Mouse (Mus musculus): ENCODE measurements around the gene Cfap100. TPM values are rescaled to one million over a fixed set of nuclear protein-coding genes. Genes with fewer than 3 reads are reported as not detected.

Gene Cfap100
- polyA plus RNA-seq (2014; fragmentation: Nextera tagmentation; extraction: Ambion mirVana): 0.57 and 0.91 TPM in 2 replicates

DNA sequence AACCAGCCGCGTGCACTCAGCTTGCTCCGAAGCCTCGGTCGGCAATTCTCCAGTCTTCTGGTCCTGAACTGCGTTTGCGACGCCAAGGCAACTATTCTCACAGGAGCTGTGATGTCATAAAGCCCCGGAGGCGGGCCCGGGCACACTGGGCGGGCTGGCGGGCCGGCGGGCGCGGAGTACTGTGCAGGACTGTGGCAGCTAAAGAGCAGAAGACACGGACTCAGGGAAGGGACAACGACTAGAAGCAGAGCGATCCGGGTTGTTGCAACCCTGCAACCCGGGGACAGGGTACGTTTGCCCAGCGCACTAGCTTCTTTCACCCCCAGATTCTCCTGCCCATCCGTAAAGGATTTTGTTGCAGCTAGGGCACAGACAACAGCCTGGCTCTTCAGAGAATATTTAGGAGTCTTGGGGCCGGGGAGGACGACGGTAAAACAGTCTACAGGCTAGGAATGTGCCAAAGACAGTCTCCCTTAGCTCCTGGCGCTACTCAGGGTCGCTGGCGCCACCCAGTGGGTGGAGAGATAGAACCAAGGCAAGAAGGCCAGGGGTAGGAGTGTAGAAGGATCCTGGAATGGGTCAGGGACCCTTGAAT, at the start of gene Cfap100:
Gene Cfap100 (minus strand): TSS at position 418 of the 595 bp plus-strand sequence.
- DNase-seq (ENCODE audit: low spot score) (peak; percentile 82), ATAC-seq (ENCODE audit: insufficient number of reproducible peaks, low FRiP score, low TSS enrichment, low read depth) (peak; percentile 77)
- under 1% methylated on average over 31 of the region's 31 CpGs for WGBS
- Histone ChIP-seq H3K9ac (ENCODE audit: low read length) (peak within 1 kb of the TSS; percentile 12), H3K36me3 (ENCODE audit: control insufficient read depth, insufficient read depth, low read length) (no peaks in the 10 kb centered on the region), H3K27me3 (ENCODE audit: control insufficient read depth, insufficient read depth, low read length) (no peaks in the 10 kb centered on the region), H3K4me1 (ENCODE audit: control insufficient read depth, insufficient read depth, low read length) (no peaks in the 10 kb centered on the region), H3K9me3 (ENCODE audit: control insufficient read depth, low read length) (no peaks in the 10 kb centered on the region), H3K4me3 (ENCODE audit: low read depth, low read length) (peak within 1 kb of the TSS; percentile 27), H3K27ac (replicated peaks; ENCODE audit: low read depth, low read length) (no peak within 1 kb of the TSS), H3K4me2 (ENCODE audit: low read depth, severe bottlenecking) (peak within 1 kb of the TSS; percentile 78)

DNA sequence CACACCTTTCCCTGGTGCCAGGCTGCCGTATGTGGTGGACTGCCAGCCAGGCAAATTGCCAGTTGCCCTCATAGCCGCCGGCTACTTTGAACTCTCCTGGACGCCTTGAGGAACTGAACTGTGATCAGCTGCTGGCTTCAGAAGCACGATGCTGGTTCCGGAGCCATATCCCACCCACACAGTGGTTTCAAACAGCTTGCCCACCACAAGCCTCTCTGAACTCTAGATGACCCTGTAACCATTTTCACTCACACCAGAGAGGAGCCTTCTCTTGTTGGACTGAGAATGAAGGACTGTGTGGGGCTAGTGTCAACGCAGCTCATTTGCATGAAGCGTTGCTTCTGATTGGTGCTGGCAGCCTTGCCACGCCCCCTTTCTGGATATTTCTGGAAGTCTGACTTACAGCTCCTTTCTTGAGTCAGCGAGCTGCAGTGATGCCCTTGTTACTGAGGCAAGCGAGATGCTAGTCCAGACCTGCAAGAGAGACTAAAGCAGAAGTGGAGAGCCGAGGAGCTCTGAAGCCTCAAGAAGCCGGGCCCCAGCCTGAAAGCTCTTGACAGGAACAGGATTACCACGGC, 48.4 kb upstream of the Cfap100 start:
- H3K4me1 ChIP-seq (ENCODE audit: control insufficient read depth, insufficient read depth, low read length): 0 out of 2 replicates have a peak, but pooled peaks cover 3% of the 10 kb centered on the region
- no peak for ATAC-seq (ENCODE audit: insufficient number of reproducible peaks, low FRiP score, low TSS enrichment, low read depth)
- no peak overlapping the region for H3K27ac ChIP-seq (replicated peaks; ENCODE audit: low read depth, low read length)
- H3K9me3 ChIP-seq (ENCODE audit: control insufficient read depth, low read length): no peaks in the 10 kb centered on the region
- no peak overlapping the region for H3K4me2 ChIP-seq (ENCODE audit: low read depth, severe bottlenecking)
- H3K9ac ChIP-seq (ENCODE audit: low read length): no peak overlapping the region
- 55% methylated on average over 14 of the region's 14 CpGs for WGBS
- H3K36me3 ChIP-seq (ENCODE audit: control insufficient read depth, insufficient read depth, low read length): no peaks in the 10 kb centered on the region
- no peak for DNase-seq (ENCODE audit: low spot score)
- no peak overlapping the region for H3K4me3 ChIP-seq (ENCODE audit: low read depth, low read length)
- H3K27me3 ChIP-seq (ENCODE audit: control insufficient read depth, insufficient read depth, low read length): no peaks in the 10 kb centered on the region

DNA sequence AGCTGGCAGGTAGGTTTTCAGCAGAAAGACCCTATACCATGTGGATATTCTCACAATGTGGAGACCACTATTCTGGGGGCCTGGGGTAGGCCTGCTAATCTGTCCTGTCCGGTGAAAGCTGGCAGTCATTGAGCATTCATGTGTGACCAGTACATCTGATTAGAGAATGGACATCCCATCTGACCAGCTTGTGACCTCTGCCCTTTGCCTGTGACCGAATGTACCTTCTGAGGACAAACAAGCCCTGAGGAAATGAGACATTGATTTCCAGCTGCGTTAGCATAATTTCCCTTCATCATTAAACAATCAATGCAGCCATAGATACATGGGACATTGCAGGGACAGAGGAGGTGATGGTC, 47.2 kb upstream of the Cfap100 start:
- Histone ChIP-seq H3K9ac (ENCODE audit: low read length) (no peak overlapping the region), H3K4me1 (ENCODE audit: control insufficient read depth, insufficient read depth, low read length) (0 out of 2 replicates have a peak, but pooled peaks cover 8% of the 10 kb centered on the region), H3K27ac (replicated peaks; ENCODE audit: low read depth, low read length) (no peak overlapping the region), H3K9me3 (ENCODE audit: control insufficient read depth, low read length) (no peaks in the 10 kb centered on the region), H3K4me2 (ENCODE audit: low read depth, severe bottlenecking) (no peak overlapping the region), H3K27me3 (ENCODE audit: control insufficient read depth, insufficient read depth, low read length) (no peaks in the 10 kb centered on the region), H3K36me3 (ENCODE audit: control insufficient read depth, insufficient read depth, low read length) (no peaks in the 10 kb centered on the region), H3K4me3 (ENCODE audit: low read depth, low read length) (no peak overlapping the region)
- WGBS: 85% methylated on average over 3 of the region's 3 CpGs
- DNase-seq (ENCODE audit: low spot score): no peak
- ATAC-seq (ENCODE audit: insufficient number of reproducible peaks, low FRiP score, low TSS enrichment, low read depth): no peak

DNA sequence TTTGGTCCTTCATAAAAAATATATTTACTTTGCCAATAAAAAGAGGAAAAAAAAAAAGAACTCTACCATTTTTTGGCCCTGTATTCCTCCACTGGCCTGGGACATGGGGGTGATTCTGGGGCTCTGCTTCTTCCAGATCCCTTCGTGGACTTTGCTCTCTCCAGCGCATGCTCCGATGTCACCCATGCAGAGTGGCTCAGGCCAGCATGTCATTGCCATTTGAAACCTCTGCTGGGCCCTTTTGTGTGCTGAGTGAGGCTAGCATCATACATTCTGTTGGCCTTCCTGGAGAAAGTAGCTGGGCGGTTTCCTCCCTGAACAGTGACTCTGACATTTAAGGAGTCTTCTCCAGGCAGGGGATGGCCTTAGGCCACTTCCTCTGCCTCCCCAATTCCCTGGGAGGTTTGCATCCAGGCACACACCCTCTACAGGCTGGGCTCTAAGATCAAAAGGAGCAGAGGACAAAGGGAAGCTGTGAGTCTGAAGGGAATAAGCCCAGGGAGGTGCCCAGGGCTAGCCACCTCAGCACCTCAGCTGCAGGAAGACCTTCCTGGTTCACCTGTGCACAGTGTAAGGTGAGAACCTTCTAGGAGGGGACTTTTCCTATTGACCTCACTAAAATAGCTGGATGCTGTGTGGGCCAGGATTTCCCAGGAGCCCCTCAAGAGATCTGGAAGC, 46.7 kb upstream of the Cfap100 start:
- WGBS: 79% methylated on average over 4 of the region's 4 CpGs
- DNase-seq (ENCODE audit: low spot score): no peak
- Histone ChIP-seq H3K9ac (ENCODE audit: low read length) (no peak overlapping the region), H3K27ac (replicated peaks; ENCODE audit: low read depth, low read length) (no peak overlapping the region), H3K36me3 (ENCODE audit: control insufficient read depth, insufficient read depth, low read length) (no peaks in the 10 kb centered on the region), H3K9me3 (ENCODE audit: control insufficient read depth, low read length) (no peaks in the 10 kb centered on the region), H3K4me1 (ENCODE audit: control insufficient read depth, insufficient read depth, low read length) (0 out of 2 replicates have a peak, but pooled peaks cover 9% of the 10 kb centered on the region), H3K27me3 (ENCODE audit: control insufficient read depth, insufficient read depth, low read length) (no peaks in the 10 kb centered on the region), H3K4me3 (ENCODE audit: low read depth, low read length) (no peak overlapping the region), H3K4me2 (ENCODE audit: low read depth, severe bottlenecking) (no peak overlapping the region; the same call in 1 of the 2 replicates)
- no peak for ATAC-seq (ENCODE audit: insufficient number of reproducible peaks, low FRiP score, low TSS enrichment, low read depth)

DNA sequence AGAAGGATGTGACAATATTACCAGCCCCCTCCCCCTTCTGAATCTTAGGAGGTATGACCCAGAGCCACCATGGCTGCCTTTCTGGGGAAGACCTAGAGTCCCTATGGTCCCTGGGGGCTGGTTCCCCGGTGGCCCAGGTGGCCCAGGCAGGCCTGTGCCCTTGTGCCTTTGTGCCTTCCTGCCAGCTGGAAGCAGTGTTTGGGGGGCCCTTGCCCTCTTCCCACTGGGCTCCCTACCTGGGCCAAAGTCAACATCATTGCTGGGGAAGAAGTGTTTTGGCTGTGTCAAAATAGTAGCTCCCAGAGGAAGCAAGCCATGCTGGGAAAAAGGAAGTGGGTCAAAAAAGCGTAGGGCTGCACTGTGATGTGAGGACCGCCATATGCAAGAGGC, 45.8 kb upstream of the Cfap100 start:
- 89% methylated on average over 3 of the region's 3 CpGs for WGBS
- Histone ChIP-seq H3K27me3 (ENCODE audit: control insufficient read depth, insufficient read depth, low read length) (no peaks in the 10 kb centered on the region), H3K4me1 (ENCODE audit: control insufficient read depth, insufficient read depth, low read length) (0 out of 2 replicates have a peak, but pooled peaks cover 9% of the 10 kb centered on the region), H3K4me3 (ENCODE audit: low read depth, low read length) (no peak overlapping the region), H3K27ac (replicated peaks; ENCODE audit: low read depth, low read length) (no peak overlapping the region), H3K9me3 (ENCODE audit: control insufficient read depth, low read length) (no peaks in the 10 kb centered on the region), H3K4me2 (ENCODE audit: low read depth, severe bottlenecking) (no peak overlapping the region), H3K36me3 (ENCODE audit: control insufficient read depth, insufficient read depth, low read length) (no peaks in the 10 kb centered on the region), H3K9ac (ENCODE audit: low read length) (no peak overlapping the region)
- no peak for DNase-seq (ENCODE audit: low spot score)
- ATAC-seq (ENCODE audit: insufficient number of reproducible peaks, low FRiP score, low TSS enrichment, low read depth): no peak

DNA sequence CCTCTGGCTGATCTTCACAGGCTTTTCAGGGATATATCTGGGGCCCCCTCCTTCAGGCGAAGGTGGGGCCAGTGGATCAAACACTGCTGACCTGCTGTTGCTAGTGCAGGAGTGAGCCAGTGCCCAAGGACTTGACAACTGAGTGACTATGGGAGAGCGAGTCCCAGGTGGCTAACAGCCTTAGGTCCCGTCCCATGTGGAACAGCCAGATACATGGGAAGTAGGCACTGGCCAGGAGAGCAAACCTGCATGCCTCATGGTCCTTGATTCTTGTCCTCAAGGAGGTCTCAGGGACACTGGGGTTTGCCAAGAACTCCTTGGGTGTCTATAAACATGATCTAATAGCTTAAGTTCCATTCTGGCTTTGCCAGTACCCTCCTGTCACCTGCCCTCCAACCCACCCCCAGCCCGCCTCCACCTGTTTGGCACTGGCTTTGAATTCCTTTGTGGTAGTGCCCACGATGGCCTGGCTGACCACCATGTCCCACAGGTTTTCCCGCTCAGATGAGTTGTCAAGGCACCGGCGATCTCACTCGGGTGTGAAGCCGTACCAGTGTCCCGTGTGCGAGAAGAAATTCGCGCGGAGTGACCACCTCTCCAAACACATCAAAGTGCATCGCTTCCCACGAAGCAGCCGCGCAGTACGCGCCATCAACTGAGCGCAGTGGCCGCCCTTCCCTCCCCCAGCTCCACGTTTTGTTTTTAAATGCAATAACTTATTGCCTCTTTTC, 45.2 kb upstream of the Cfap100 start:
- no peaks in the 10 kb centered on the region for H3K27me3 ChIP-seq (ENCODE audit: control insufficient read depth, insufficient read depth, low read length)
- H3K36me3 ChIP-seq (ENCODE audit: control insufficient read depth, insufficient read depth, low read length): no peaks in the 10 kb centered on the region
- no peak overlapping the region for H3K4me3 ChIP-seq (ENCODE audit: low read depth, low read length)
- H3K4me1 ChIP-seq (ENCODE audit: control insufficient read depth, insufficient read depth, low read length): 0 out of 2 replicates have a peak, but pooled peaks cover 9% of the 10 kb centered on the region
- 94% methylated on average over 24 of the region's 24 CpGs for WGBS
- no peaks in the 10 kb centered on the region for H3K9me3 ChIP-seq (ENCODE audit: control insufficient read depth, low read length)
- no peak overlapping the region for H3K27ac ChIP-seq (replicated peaks; ENCODE audit: low read depth, low read length)
- H3K9ac ChIP-seq (ENCODE audit: low read length): no peak overlapping the region
- DNase-seq (ENCODE audit: low spot score) (no peak), ATAC-seq (ENCODE audit: insufficient number of reproducible peaks, low FRiP score, low TSS enrichment, low read depth) (no peak)
- no peak overlapping the region for H3K4me2 ChIP-seq (ENCODE audit: low read depth, severe bottlenecking)

DNA sequence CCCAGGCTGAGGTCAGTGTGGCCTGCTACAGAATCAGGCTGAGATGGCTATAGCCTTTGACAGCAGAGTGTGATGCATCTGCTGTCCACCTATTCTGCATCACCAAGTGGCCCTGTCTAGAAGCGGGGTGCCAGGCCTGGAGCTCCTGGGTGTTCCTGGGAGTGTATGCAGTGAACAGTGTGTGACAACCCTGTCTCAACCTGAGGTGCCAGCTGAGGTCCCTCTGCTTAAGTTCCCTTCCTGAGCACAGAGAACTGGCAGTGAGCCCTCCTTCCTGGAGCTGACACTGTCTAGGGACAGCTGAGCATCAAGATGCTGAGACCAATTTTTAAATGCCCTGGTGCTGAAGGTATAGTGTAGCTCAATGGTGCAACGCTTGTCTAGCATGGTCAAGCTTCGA, 44.1 kb upstream of the Cfap100 start:
- 84% methylated on average over 3 of the region's 3 CpGs for WGBS
- ATAC-seq (ENCODE audit: insufficient number of reproducible peaks, low FRiP score, low TSS enrichment, low read depth): no peak
- H3K36me3 ChIP-seq (ENCODE audit: control insufficient read depth, insufficient read depth, low read length): no peaks in the 10 kb centered on the region
- H3K4me2 ChIP-seq (ENCODE audit: low read depth, severe bottlenecking): no peak overlapping the region
- no peak for DNase-seq (ENCODE audit: low spot score)
- H3K9me3 ChIP-seq (ENCODE audit: control insufficient read depth, low read length): no peaks in the 10 kb centered on the region
- no peaks in the 10 kb centered on the region for H3K27me3 ChIP-seq (ENCODE audit: control insufficient read depth, insufficient read depth, low read length)
- no peak overlapping the region for H3K27ac ChIP-seq (replicated peaks; ENCODE audit: low read depth, low read length)
- H3K9ac ChIP-seq (ENCODE audit: low read length): no peak overlapping the region
- H3K4me3 ChIP-seq (ENCODE audit: low read depth, low read length): no peak overlapping the region
- H3K4me1 ChIP-seq (ENCODE audit: control insufficient read depth, insufficient read depth, low read length): 0 out of 2 replicates have a peak, but pooled peaks cover 9% of the 10 kb centered on the region

DNA sequence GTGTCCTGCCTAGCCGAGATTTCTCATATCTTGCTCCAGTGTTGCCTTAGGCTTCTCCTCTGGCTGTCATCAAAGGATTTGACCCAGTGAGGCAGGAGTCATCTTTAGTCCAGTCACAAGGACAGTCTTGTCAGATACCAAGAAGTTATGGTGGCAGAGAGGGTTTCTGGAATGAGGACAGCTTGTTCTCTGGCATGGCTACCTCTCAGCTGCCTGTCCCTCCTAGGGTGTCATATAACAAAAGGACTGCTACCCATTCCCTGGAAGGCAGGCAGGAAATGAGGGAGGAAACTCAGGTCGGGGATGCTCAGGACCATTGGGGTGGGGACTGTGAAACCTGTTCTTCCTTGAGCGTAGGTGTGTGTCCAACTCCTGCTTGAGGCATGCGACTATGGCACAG, 43.5 kb upstream of the Cfap100 start:
- Histone ChIP-seq H3K27me3 (ENCODE audit: control insufficient read depth, insufficient read depth, low read length) (no peaks in the 10 kb centered on the region), H3K4me1 (ENCODE audit: control insufficient read depth, insufficient read depth, low read length) (0 out of 2 replicates have a peak, but pooled peaks cover 9% of the 10 kb centered on the region), H3K36me3 (ENCODE audit: control insufficient read depth, insufficient read depth, low read length) (no peaks in the 10 kb centered on the region), H3K4me2 (ENCODE audit: low read depth, severe bottlenecking) (no peak overlapping the region), H3K9me3 (ENCODE audit: control insufficient read depth, low read length) (no peaks in the 10 kb centered on the region), H3K27ac (replicated peaks; ENCODE audit: low read depth, low read length) (no peak overlapping the region), H3K4me3 (ENCODE audit: low read depth, low read length) (no peak overlapping the region), H3K9ac (ENCODE audit: low read length) (no peak overlapping the region)
- ATAC-seq (ENCODE audit: insufficient number of reproducible peaks, low FRiP score, low TSS enrichment, low read depth) (no peak), DNase-seq (ENCODE audit: low spot score) (no peak)
- WGBS: 65% methylated on average over 4 of the region's 4 CpGs

Measured in limb, embryonic 11.5 days (tissue).